Mouse (Mus musculus): ENCODE data around the gene Trmt10b. TPM values are rescaled to one million over a fixed set of nuclear protein-coding genes. Genes with fewer than 3 reads are reported as not detected.

Gene Trmt10b
- 22.9 and 23.3 TPM in 2 replicates for polyA plus RNA-seq (2015; fragmentation: Nextera tagmentation; extraction: Ambion mirVana)

GRCm38 (mm10) chr4:45296662-45297564 is at the start of gene Trmt10b:
Trmt10b (plus strand) TSS chr4:45297127.
- Histone ChIP-seq H3K9me3 (no peaks in the 10 kb centered on the region), H3K27ac (replicated peaks) (peak within 1 kb of the TSS; percentile 56; the same call in 1 of the 2 replicates), H3K4me3 (peak within 1 kb of the TSS; percentile 92), H3K4me2 (peak within 1 kb of the TSS; percentile 68), H3K27me3 (no peaks in the 10 kb centered on the region), H3K36me3 (peaks cover 21% of the 10 kb centered on the region), H3K9ac (peak within 1 kb of the TSS; percentile 89), H3K4me1 (replicated peaks) (peaks cover 17% of the 10 kb centered on the region)
- peak; percentile 97 for ATAC-seq (ENCODE audit: low FRiP score, low read depth)
- 22% methylated on average over 27 of the region's 27 CpGs for WGBS

- Histone ChIP-seq H3K4me2 (no peak overlapping the region), H3K4me3 (no peak overlapping the region), H3K4me1 (replicated peaks) (peaks cover 20% of the 10 kb centered on the region), H3K36me3 (no peaks in the 10 kb centered on the region), H3K9me3 (no peaks in the 10 kb centered on the region), H3K9ac (no peak overlapping the region), H3K27me3 (0 out of 2 replicates have a peak, but pooled peaks cover 2% of the 10 kb centered on the region), H3K27ac (replicated peaks) (no peak overlapping the region)
- WGBS = 48% methylated on average over 8 of the region's 8 CpGs
- no peak for ATAC-seq (ENCODE audit: low FRiP score, low read depth)
Observed at GRCm38 (mm10) chr4:45251265-45251664, 45.7 kb upstream of the Trmt10b start.

GRCm38 (mm10) chr4:45252861-45253262 is 44.1 kb upstream of the Trmt10b start:
- H3K4me3 ChIP-seq = no peak overlapping the region
- WGBS = 34% methylated on average over 9 of the region's 9 CpGs
- no peak overlapping the region for H3K9ac ChIP-seq
- H3K36me3 ChIP-seq = no peaks in the 10 kb centered on the region
- no peak for ATAC-seq (ENCODE audit: low FRiP score, low read depth)
- H3K4me1 ChIP-seq (replicated peaks) = peaks cover 20% of the 10 kb centered on the region
- no peak overlapping the region for H3K27ac ChIP-seq (replicated peaks)
- H3K4me2 ChIP-seq = no peak overlapping the region
- H3K9me3 ChIP-seq = no peaks in the 10 kb centered on the region
- 0 out of 2 replicates have a peak, but pooled peaks cover 2% of the 10 kb centered on the region for H3K27me3 ChIP-seq

GRCm38 (mm10) chr4:45253839-45254601 is 42.9 kb upstream of the Trmt10b start:
- 31% methylated on average over 11 of the region's 11 CpGs for WGBS
- Histone ChIP-seq H3K36me3 (no peaks in the 10 kb centered on the region), H3K4me1 (replicated peaks) (peaks cover 20% of the 10 kb centered on the region), H3K9ac (no peak overlapping the region), H3K27me3 (0 out of 2 replicates have a peak, but pooled peaks cover 2% of the 10 kb centered on the region), H3K9me3 (no peaks in the 10 kb centered on the region), H3K27ac (replicated peaks) (peak overlapping the region; percentile 71), H3K4me3 (no peak overlapping the region), H3K4me2 (no peak overlapping the region)
- peak; percentile 90 for ATAC-seq (ENCODE audit: low FRiP score, low read depth)

- Histone ChIP-seq H3K9ac (no peak overlapping the region), H3K27me3 (0 out of 2 replicates have a peak, but pooled peaks cover 2% of the 10 kb centered on the region), H3K4me3 (no peak overlapping the region), H3K4me1 (replicated peaks) (peaks cover 5% of the 10 kb centered on the region), H3K4me2 (no peak overlapping the region), H3K27ac (replicated peaks) (no peak overlapping the region), H3K9me3 (no peaks in the 10 kb centered on the region), H3K36me3 (no peaks in the 10 kb centered on the region)
- WGBS = 55% methylated on average over 4 of the region's 4 CpGs
- no peak for ATAC-seq (ENCODE audit: low FRiP score, low read depth)
Observed at GRCm38 (mm10) chr4:45259232-45259832, 37.6 kb upstream of the Trmt10b start.

- Histone ChIP-seq H3K27me3 (0 out of 2 replicates have a peak, but pooled peaks cover 2% of the 10 kb centered on the region), H3K36me3 (no peaks in the 10 kb centered on the region), H3K4me1 (replicated peaks) (no peaks in the 10 kb centered on the region; the same call in 1 of the 2 replicates), H3K4me2 (no peak overlapping the region), H3K9ac (no peak overlapping the region), H3K9me3 (no peaks in the 10 kb centered on the region), H3K27ac (replicated peaks) (no peak overlapping the region), H3K4me3 (no peak overlapping the region)
- 84% methylated on average over 4 of the region's 4 CpGs for WGBS
- ATAC-seq (ENCODE audit: low FRiP score, low read depth) = no peak
Observed at GRCm38 (mm10) chr4:45261551-45261950, 35.4 kb upstream of the Trmt10b start.

- ATAC-seq (ENCODE audit: low FRiP score, low read depth) = no peak
- Histone ChIP-seq H3K36me3 (no peaks in the 10 kb centered on the region), H3K27me3 (no peaks in the 10 kb centered on the region), H3K9me3 (no peaks in the 10 kb centered on the region), H3K4me2 (no peak overlapping the region), H3K4me3 (no peak overlapping the region), H3K27ac (replicated peaks) (no peak overlapping the region), H3K4me1 (replicated peaks) (peaks cover 13% of the 10 kb centered on the region), H3K9ac (no peak overlapping the region)
- 74% methylated on average over 3 of the region's 3 CpGs for WGBS
Observed at GRCm38 (mm10) chr4:45267883-45268282, 29.0 kb upstream of the Trmt10b start.

GRCm38 (mm10) chr4:45271041-45271452 is 25.9 kb upstream of the Trmt10b start:
- H3K36me3 ChIP-seq = no peaks in the 10 kb centered on the region
- no peaks in the 10 kb centered on the region for H3K27me3 ChIP-seq
- H3K4me3 ChIP-seq = no peak overlapping the region
- 0 out of 2 replicates have a peak overlapping the region, but pooled peaks have one; percentile 22 for H3K4me2 ChIP-seq
- ATAC-seq (ENCODE audit: low FRiP score, low read depth) = peak; percentile 92
- WGBS = 57% methylated on average over 10 of the region's 10 CpGs
- H3K4me1 ChIP-seq (replicated peaks) = peaks cover 13% of the 10 kb centered on the region
- no peaks in the 10 kb centered on the region for H3K9me3 ChIP-seq
- peak overlapping the region; percentile 55 for H3K27ac ChIP-seq (replicated peaks)
- no peak overlapping the region for H3K9ac ChIP-seq

- H3K27me3 ChIP-seq = no peaks in the 10 kb centered on the region
- no peak overlapping the region for H3K4me3 ChIP-seq
- WGBS = 83% methylated on average over 8 of the region's 8 CpGs
- peaks cover 11% of the 10 kb centered on the region for H3K4me1 ChIP-seq (replicated peaks)
- no peak overlapping the region for H3K9ac ChIP-seq
- H3K27ac ChIP-seq (replicated peaks) = no peak overlapping the region
- H3K9me3 ChIP-seq = no peaks in the 10 kb centered on the region
- no peaks in the 10 kb centered on the region for H3K36me3 ChIP-seq
- H3K4me2 ChIP-seq = no peak overlapping the region
- no peak for ATAC-seq (ENCODE audit: low FRiP score, low read depth)
Observed at GRCm38 (mm10) chr4:45275770-45276169, 21.2 kb upstream of the Trmt10b start.

- Histone ChIP-seq H3K36me3 (no peaks in the 10 kb centered on the region), H3K4me2 (no peak overlapping the region), H3K27ac (replicated peaks) (no peak overlapping the region), H3K4me3 (no peak overlapping the region), H3K9me3 (no peaks in the 10 kb centered on the region), H3K9ac (no peak overlapping the region), H3K4me1 (replicated peaks) (no peaks in the 10 kb centered on the region), H3K27me3 (no peaks in the 10 kb centered on the region)
- 58% methylated on average over 8 of the region's 8 CpGs for WGBS
- ATAC-seq (ENCODE audit: low FRiP score, low read depth) = no peak
Observed at GRCm38 (mm10) chr4:45279292-45279691, 17.6 kb upstream of the Trmt10b start.

- ATAC-seq (ENCODE audit: low FRiP score, low read depth) = peak; percentile 75; the same call in 1 of the 2 replicates
- Histone ChIP-seq H3K9ac (no peak overlapping the region), H3K27me3 (no peaks in the 10 kb centered on the region), H3K4me2 (no peak overlapping the region), H3K9me3 (no peaks in the 10 kb centered on the region), H3K4me3 (no peak overlapping the region), H3K27ac (replicated peaks) (no peak overlapping the region), H3K36me3 (no peaks in the 10 kb centered on the region), H3K4me1 (replicated peaks) (no peaks in the 10 kb centered on the region)
- WGBS = 17% methylated on average over 4 of the region's 4 CpGs
Observed at GRCm38 (mm10) chr4:45279981-45280548, 16.9 kb upstream of the Trmt10b start.
